Mouse (Mus musculus) kidney, postnatal 0 days (tissue): Measurements from ENCODE around the gene Grap2. TPM values are rescaled to one million over a fixed set of nuclear protein-coding genes. Genes with fewer than 3 reads are reported as not detected.

Experiments
- ATAC-seq: fragments of 200-750 bp; cut with Nextera tagmentation; replicated peaks from 2 replicates; pipeline ENCODE4 v1.8.0; 2017; ENCODE audit warnings: low read depth, moderate number of reproducible peaks, moderate TSS enrichment, moderate library complexity; ENCODE audit not compliant: low FRiP score
- DNase-seq: peaks from one replicate; pipeline ENCODE4 v3.0.0-alpha.2; 2016; ENCODE audit warnings: low spot score
- H3K27ac ChIP-seq: fragments of 300-500 bp; sonication (generic); 2 replicates; pipeline ENCODE4 v1.5.1; 2014; ENCODE audit warnings: mild to moderate bottlenecking
- H3K27me3 ChIP-seq: fragments of 300-500 bp; sonication (generic); 2 replicates; pipeline ENCODE4 v1.6.1; 2014; ENCODE audit warnings: low read length, mixed read lengths; ENCODE audit not compliant: insufficient read depth
- H3K36me3 ChIP-seq: fragments of 300-500 bp; sonication (generic); 2 replicates; pipeline ENCODE4 v1.6.1; 2014; ENCODE audit warnings: low read length, mixed read lengths; ENCODE audit not compliant: insufficient read depth
- H3K4me1 ChIP-seq: fragments of 300-500 bp; sonication (generic); replicated peaks from 2 replicates; pipeline ENCODE4 v1.6.1; 2014; ENCODE audit warnings: antibody characterized with exemption, low read length, mixed read lengths; ENCODE audit not compliant: insufficient read depth
- H3K4me2 ChIP-seq: fragments of 300-500 bp; sonication (generic); 2 replicates; pipeline ENCODE4 v1.6.1; 2014; ENCODE audit warnings: mild to moderate bottlenecking, low read length, moderate library complexity, mixed read lengths
- H3K4me3 ChIP-seq: fragments of 300-500 bp; sonication (generic); replicated peaks from 2 replicates; pipeline ENCODE4 v1.5.1; 2014; ENCODE audit warnings: low read depth, low read length
- H3K9ac ChIP-seq: fragments of 300-500 bp; sonication (generic); 2 replicates; pipeline ENCODE4 v1.6.1; 2014; ENCODE audit warnings: low read depth, low read length
- H3K9me3 ChIP-seq: fragments of 300-500 bp; sonication (generic); replicated peaks from 2 replicates; pipeline ENCODE4 v1.6.1; 2016; ENCODE audit warnings: low read length, inconsistent platforms, mixed read lengths
- CTCF ChIP-seq: IDR thresholded peaks from 2 replicates; pipeline ENCODE4 v1.5.1; 2016; ENCODE audit warnings: antibody characterized with exemption, low read depth, mild to moderate bottlenecking, moderate library complexity
- WGBS: fragments of 180-500 bp; shearing (Covaris S2); extraction: QIAGEN DNeasy Blood & Tissue Kit; methylation state at CpG from one replicate; pipeline ENCODE4 v1.1.7; 2014; 5-methylcytosine and 5-hydroxymethylcytosine counted together
- polyA plus RNA-seq: library from polyadenylated mRNA; unstranded; fragments of >200 nt; fragmentation: Nextera tagmentation; extraction: Ambion mirVana; gene quantifications from 2 replicates; pipeline ENCODE4 v1.2.1, GENCODE M21; 2015

Grap2 gene
- polyA plus RNA-seq, 1 experiment from 2014 or later = 0.09 TPM

DNA sequence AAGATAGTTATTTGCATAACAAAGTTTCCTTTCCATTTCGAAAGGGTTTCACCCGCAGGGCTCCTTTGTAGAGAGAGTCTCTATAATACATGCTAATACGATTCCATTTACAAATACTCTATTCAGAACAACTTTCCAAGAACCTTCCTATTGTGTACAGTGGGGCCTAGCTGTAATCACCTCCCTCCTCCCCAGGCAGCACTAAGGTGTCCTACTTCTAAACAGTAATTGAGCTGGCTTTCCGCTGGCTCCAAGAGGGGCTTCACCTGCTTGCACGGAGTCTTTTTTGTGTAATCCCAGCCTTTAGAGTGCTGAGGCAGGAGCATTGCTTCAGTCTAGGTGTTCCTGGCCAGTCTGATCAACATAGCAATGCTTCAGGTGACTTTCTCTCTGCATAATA, 46.8 kb downstream of the Grap2 start:
- H3K9me3 ChIP-seq = no peaks in the 10 kb centered on the region
- DNase-seq = no peak
- no peaks in the 10 kb centered on the region for H3K4me1 ChIP-seq
- no peaks in the 10 kb centered on the region for H3K36me3 ChIP-seq
- no peak overlapping the region for H3K9ac ChIP-seq
- H3K4me3 ChIP-seq = no peak overlapping the region
- no peak overlapping the region for H3K4me2 ChIP-seq
- TF ChIP-seq CTCF = no peak
- no peaks in the 10 kb centered on the region for H3K27me3 ChIP-seq
- ATAC-seq = no peak
- WGBS = 86% methylated on average over 5 of the region's 5 CpGs
- no peak overlapping the region for H3K27ac ChIP-seq

- Histone ChIP-seq H3K27ac (no peak overlapping the region), H3K4me1 (no peaks in the 10 kb centered on the region), H3K9ac (no peak overlapping the region), H3K36me3 (no peaks in the 10 kb centered on the region), H3K27me3 (no peaks in the 10 kb centered on the region), H3K4me2 (no peak overlapping the region), H3K9me3 (no peaks in the 10 kb centered on the region), H3K4me3 (no peak overlapping the region)
- ATAC-seq (no peak), DNase-seq (no peak)
- WGBS = 71% methylated on average over 4 of the region's 4 CpGs
- TF ChIP-seq CTCF = no peak
These were observed 47.4 kb downstream of the Grap2 start for GRCm38 (mm10) chr15:80619786-80620185.

DNA sequence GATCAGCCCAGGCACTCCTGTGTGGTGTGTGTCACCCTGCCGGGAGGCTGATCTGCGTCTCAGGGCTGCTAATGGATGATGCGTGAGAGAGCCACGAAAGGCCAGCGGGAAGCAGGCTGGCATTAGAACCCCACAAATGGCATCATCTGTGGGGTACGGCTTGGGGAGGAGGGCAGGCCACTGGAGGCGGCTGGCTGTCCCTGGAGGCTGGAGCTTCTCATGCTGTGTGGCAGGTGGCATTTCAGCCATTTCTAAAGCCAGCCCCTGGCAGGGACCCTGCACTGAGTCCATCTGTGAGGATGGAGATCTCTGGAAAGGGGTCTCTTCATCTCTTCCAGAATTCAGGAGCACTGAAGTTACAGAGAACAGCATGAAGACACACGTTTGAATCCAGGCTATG, 48.0 kb downstream of the Grap2 start:
- Histone ChIP-seq H3K4me2 (no peak overlapping the region), H3K36me3 (no peaks in the 10 kb centered on the region), H3K4me1 (no peaks in the 10 kb centered on the region), H3K27ac (no peak overlapping the region), H3K9me3 (no peaks in the 10 kb centered on the region), H3K9ac (no peak overlapping the region), H3K27me3 (no peaks in the 10 kb centered on the region), H3K4me3 (no peak overlapping the region)
- whole genome bisulfite sequencing = 81% methylated on average over 8 of the region's 8 CpGs
- TF ChIP-seq CTCF = no peak
- DNase-seq = no peak
- ATAC-seq = no peak

GRCm38 (mm10) chr15:80623171-80623837, 50.9 kb downstream of the Grap2 start:
- Histone ChIP-seq H3K27me3 (no peaks in the 10 kb centered on the region), H3K36me3 (no peaks in the 10 kb centered on the region), H3K9me3 (no peaks in the 10 kb centered on the region), H3K4me2 (no peak overlapping the region), H3K27ac (no peak overlapping the region), H3K4me1 (no peaks in the 10 kb centered on the region), H3K4me3 (no peak overlapping the region), H3K9ac (no peak overlapping the region)
- no peak for TF ChIP-seq CTCF
- 63% methylated on average over 8 of the region's 8 CpGs for WGBS
- DNase-seq = no peak
- ATAC-seq = no peak

DNA sequence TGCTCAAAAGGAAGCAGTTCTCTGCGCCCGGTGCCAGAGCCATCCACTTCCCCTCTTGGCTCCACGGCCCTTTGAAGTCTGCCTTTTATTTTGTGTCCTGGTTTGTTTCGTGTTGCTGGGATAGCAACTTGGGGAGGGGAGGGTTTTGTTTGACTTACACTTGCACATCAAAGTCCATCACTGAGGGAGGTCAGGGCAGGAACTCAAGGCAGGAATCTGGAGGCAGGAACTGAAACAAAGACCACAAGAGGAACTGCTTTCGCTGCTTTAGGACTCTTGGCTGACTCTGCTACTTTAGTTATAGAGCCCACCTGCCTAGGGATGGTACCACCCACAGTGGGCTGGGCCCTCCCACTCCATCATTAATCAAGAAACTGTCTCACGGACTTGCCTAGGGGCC, 54.1 kb downstream of the Grap2 start:
- H3K27ac ChIP-seq = no peak overlapping the region
- ATAC-seq (no peak), DNase-seq (no peak)
- no peak overlapping the region for H3K4me2 ChIP-seq
- no peaks in the 10 kb centered on the region for H3K9me3 ChIP-seq
- TF ChIP-seq CTCF = no peak
- H3K27me3 ChIP-seq = no peaks in the 10 kb centered on the region
- H3K4me1 ChIP-seq = no peaks in the 10 kb centered on the region
- 55% methylated on average over 6 of the region's 6 CpGs for whole genome bisulfite sequencing
- no peak overlapping the region for H3K4me3 ChIP-seq
- no peaks in the 10 kb centered on the region for H3K36me3 ChIP-seq
- H3K9ac ChIP-seq = no peak overlapping the region

DNA sequence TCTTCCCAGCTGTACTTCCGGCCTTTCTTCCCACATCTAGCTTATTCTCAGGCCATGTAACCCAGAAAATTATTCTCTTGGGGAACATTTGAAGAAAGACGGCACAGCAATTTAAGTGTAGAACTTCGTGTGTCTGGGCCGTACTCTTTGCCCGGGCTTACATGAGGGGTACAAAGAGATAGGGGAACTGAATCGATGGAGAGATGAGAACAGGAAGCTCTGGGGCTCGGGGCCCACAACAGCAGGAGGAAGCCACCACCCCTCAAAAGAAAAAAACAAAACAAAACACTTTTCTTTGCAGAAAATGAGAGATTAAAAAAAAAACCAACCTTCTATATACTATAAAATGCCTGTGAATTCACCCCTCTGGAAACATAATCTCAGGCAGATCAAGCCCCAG, 57.8 kb downstream of the Grap2 start:
- DNase-seq (no peak), ATAC-seq (no peak)
- Histone ChIP-seq H3K27me3 (no peaks in the 10 kb centered on the region), H3K9ac (no peak overlapping the region), H3K4me1 (no peaks in the 10 kb centered on the region), H3K9me3 (no peaks in the 10 kb centered on the region), H3K27ac (no peak overlapping the region), H3K36me3 (no peaks in the 10 kb centered on the region), H3K4me3 (no peak overlapping the region), H3K4me2 (0 out of 2 replicates have a peak overlapping the region, but pooled peaks have one; percentile 15)
- 78% methylated on average over 7 of the region's 7 CpGs for WGBS
- TF ChIP-seq CTCF = no peak

DNA sequence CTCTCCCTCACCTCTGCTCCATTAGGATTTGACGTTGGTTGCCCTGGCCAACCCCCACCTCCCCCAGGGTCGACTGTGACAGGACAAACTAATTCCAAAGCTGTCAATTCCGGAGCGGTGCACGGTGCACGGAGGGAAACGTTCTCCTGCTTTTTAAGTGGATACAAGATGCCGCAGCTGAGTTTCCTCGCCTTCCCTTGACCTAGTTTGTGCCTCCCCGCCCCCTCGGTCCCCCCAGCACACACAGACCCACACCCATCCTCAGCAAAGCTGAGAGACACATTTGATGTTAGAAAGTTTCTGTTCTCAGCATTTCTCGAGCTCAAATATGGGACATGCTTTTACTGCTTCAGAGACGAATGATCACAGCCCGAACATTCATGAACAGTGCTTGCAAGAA, 58.3 kb downstream of the Grap2 start:
- Histone ChIP-seq H3K36me3 (no peaks in the 10 kb centered on the region), H3K9ac (no peak overlapping the region), H3K9me3 (no peaks in the 10 kb centered on the region), H3K4me2 (peak overlapping the region; percentile 15; the same call in 1 of the 2 replicates), H3K27ac (no peak overlapping the region), H3K4me3 (no peak overlapping the region), H3K4me1 (no peaks in the 10 kb centered on the region), H3K27me3 (no peaks in the 10 kb centered on the region)
- ATAC-seq (no peak), DNase-seq (no peak)
- TF ChIP-seq CTCF = no peak
- 33% methylated on average over 14 of the region's 14 CpGs for WGBS
